23 mouse cellular contexts compared by ENCODE assay signal in the genomic region with DNA sequence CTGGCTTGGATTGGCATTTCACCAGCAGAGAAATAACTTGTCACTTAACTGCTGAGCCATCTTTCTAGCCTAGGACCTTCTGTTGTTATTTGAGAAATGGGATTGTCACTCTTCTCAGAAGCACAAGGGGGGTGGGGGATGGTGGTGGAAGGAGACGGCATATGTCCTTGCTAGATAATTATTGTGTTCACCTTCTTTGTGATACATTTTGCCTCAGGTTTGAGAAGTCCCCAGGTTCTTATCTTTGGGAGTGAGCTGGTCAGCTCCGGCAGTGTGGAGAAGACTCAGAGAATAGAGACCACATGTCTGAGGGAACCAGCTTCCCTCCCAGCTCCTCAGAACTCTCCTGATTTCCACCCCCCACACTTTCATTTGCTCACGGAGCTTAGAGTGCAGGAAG. TPM values are rescaled to one million over a fixed set of nuclear protein-coding genes. Genes with fewer than 3 reads are reported as not detected.
DNase-seq lines count a peak whose midpoint lies in the region; ATAC-seq and TF ChIP-seq lines count a peak whose summit lies in the region.
"Had no signal": no experiment of that assay in that cellular context is flagged by ENCODE, and none has a peak within 500 bp of the region (broad histone marks: within the 10 kb centered on the region; RNA-seq: fewer than 3 reads in every experiment).

No protein-coding gene starts in this region.

- no peak overlapping the region for H3K27ac ChIP-seq in heart, adult 2 months
- H3K27ac ChIP-seq in liver, embryonic 12.5 days, result no peak overlapping the region
- H3K27ac ChIP-seq in lung, postnatal 0 days (ENCODE audit: low read length), result no peak overlapping the region
- H3K27ac ChIP-seq: embryonic facial prominence, embryonic 12.5 days; embryonic facial prominence, embryonic 15.5 days; hindbrain, embryonic 13.5 days had no signal

- H3K36me3 ChIP-seq in heart, adult 2 months (ENCODE audit: control insufficient read depth, insufficient read depth, low read length), result no peaks in the 10 kb centered on the region
- no peaks in the 10 kb centered on the region for H3K36me3 ChIP-seq in liver, embryonic 12.5 days
- H3K36me3 ChIP-seq in lung, postnatal 0 days (ENCODE audit: insufficient read depth, low read length), result no peaks in the 10 kb centered on the region
- H3K36me3 ChIP-seq: embryonic facial prominence, embryonic 12.5 days; embryonic facial prominence, embryonic 15.5 days; hindbrain, embryonic 13.5 days had no signal

- H3K9me3 ChIP-seq in liver, embryonic 12.5 days (replicated peaks), result peaks cover 7% of the 10 kb centered on the region
- no peaks in the 10 kb centered on the region for H3K9me3 ChIP-seq in lung, postnatal 0 days (ENCODE audit: low read length)
- H3K9me3 ChIP-seq: embryonic facial prominence, embryonic 12.5 days; embryonic facial prominence, embryonic 15.5 days had no signal

- peak; percentile 79 for ATAC-seq in liver, embryonic 12.5 days
- peak; percentile 68 for ATAC-seq in megakaryocyte progenitor cell, adult 5-6 weeks (replicated peaks; ENCODE audit: poor library complexity)
- ATAC-seq in lung, postnatal 0 days, result no peak
- ATAC-seq: activated CD4-positive, CD25-positive, alpha-beta regulatory T cell, adult 4 months; forebrain, embryonic 14.5 days; forebrain, postnatal 0 days; hindbrain, embryonic 16.5 days had no signal

- peak overlapping the region; percentile 20; the same call in 1 of the 2 replicates for H3K4me2 ChIP-seq in liver, embryonic 12.5 days
- H3K4me2 ChIP-seq in lung, postnatal 0 days (replicated peaks; ENCODE audit: low read depth, low read length), result no peak overlapping the region
- H3K4me2 ChIP-seq: embryonic facial prominence, embryonic 12.5 days; embryonic facial prominence, embryonic 15.5 days; heart, embryonic 11.5 days; hindbrain, embryonic 13.5 days had no signal

- peak; percentile 33 for DNase-seq in heart, adult 11 months
- no peak for DNase-seq in heart, adult 2 months
- DNase-seq in c-Kit-positive CD71-positive TER-119-negative erythroid progenitor cells, embryonic 14.5 days (ENCODE audit: low read depth), result peak; percentile 31
- DNase-seq in frontal cortex, postnatal 10 days (ENCODE audit: low spot score in 2 of 2), result no peak
- no peak for DNase-seq in lung, postnatal 0 days (ENCODE audit: low spot score)
- DNase-seq in ovary, postnatal 14 days (ENCODE audit: low spot score), result no peak
- DNase-seq: adrenal gland, adult 8-10 months; adrenal gland, postnatal 25 days; cerebellum, adult 11 months; cerebellum, adult 2 months; cerebellum, adult 9-11 months; cerebellum, postnatal 25 days; forebrain, postnatal 0 days; gastrocnemius, postnatal 25 days had no signal

- no peak overlapping the region for H3K9ac ChIP-seq in heart, adult 2 months (ENCODE audit: low read depth, low read length)
- H3K9ac ChIP-seq in liver, embryonic 12.5 days, result no peak overlapping the region
- H3K9ac ChIP-seq in lung, postnatal 0 days (replicated peaks; ENCODE audit: low read depth), result no peak overlapping the region
- H3K9ac ChIP-seq: embryonic facial prominence, embryonic 12.5 days; embryonic facial prominence, embryonic 15.5 days; forebrain, postnatal 0 days; hindbrain, embryonic 13.5 days had no signal

- no peaks in the 10 kb centered on the region for H3K4me1 ChIP-seq in heart, adult 2 months (ENCODE audit: control insufficient read depth, insufficient read depth, low read length)
- peaks cover 12% of the 10 kb centered on the region for H3K4me1 ChIP-seq in liver, embryonic 12.5 days
- H3K4me1 ChIP-seq in lung, postnatal 0 days (ENCODE audit: insufficient read depth, low read depth, low read length), result no peaks in the 10 kb centered on the region
- H3K4me1 ChIP-seq: embryonic facial prominence, embryonic 12.5 days; embryonic facial prominence, embryonic 15.5 days; hindbrain, embryonic 13.5 days had no signal

- intact Hi-C loops in heart, adult 2 months (cut with DNase I), result no loop called here

- 59% methylated on average over 3 of the region's 3 CpGs for WGBS in heart, adult 2 months
- 15% methylated on average over 3 of the region's 3 CpGs for WGBS in liver, embryonic 12.5 days (ENCODE audit: insufficient replicate concordance)
- WGBS in lung, postnatal 0 days, result 64% methylated on average over 3 of the region's 3 CpGs

- TF ChIP-seq CTCF in heart, adult 2 months (IDR thresholded peaks at IDR 0.05), result no peak
- TF ChIP-seq CTCF in lung, postnatal 0 days (IDR thresholded peaks at IDR 0.05), result no peak

- no peaks in the 10 kb centered on the region for H3K79me2 ChIP-seq in heart, adult 2 months (replicated peaks; ENCODE audit: control insufficient read depth, insufficient read depth, low read length)

- TF ChIP-seq EP300 in heart, adult 2 months (IDR thresholded peaks at IDR 0.05; ENCODE audit: insufficient read depth, low read depth, low read length), result no peak
- no peak for TF ChIP-seq EP300 in lung, postnatal 0 days (IDR thresholded peaks at IDR 0.05)

- no peak for TF ChIP-seq POLR2A in heart, adult 2 months (IDR thresholded peaks at IDR 0.05; ENCODE audit: insufficient read depth, low read depth, low read length)

- no peaks in the 10 kb centered on the region for H3K27me3 ChIP-seq in heart, adult 2 months (ENCODE audit: control insufficient read depth, insufficient read depth, low read length)
- no peaks in the 10 kb centered on the region for H3K27me3 ChIP-seq in liver, embryonic 12.5 days (replicated peaks)
- no peaks in the 10 kb centered on the region for H3K27me3 ChIP-seq in lung, postnatal 0 days (replicated peaks; ENCODE audit: insufficient read depth, low read length)
- H3K27me3 ChIP-seq: embryonic facial prominence, embryonic 12.5 days; embryonic facial prominence, embryonic 15.5 days; hindbrain, embryonic 13.5 days had no signal

- H3K4me3 ChIP-seq in heart, adult 2 months, result no peak overlapping the region
- H3K4me3 ChIP-seq in liver, embryonic 12.5 days, result no peak overlapping the region
- no peak overlapping the region for H3K4me3 ChIP-seq in lung, postnatal 0 days (ENCODE audit: low read depth, low read length)
- H3K4me3 ChIP-seq: embryonic facial prominence, embryonic 12.5 days; embryonic facial prominence, embryonic 15.5 days; hindbrain, embryonic 13.5 days had no signal

RNA-seq across cellular contexts. Expression of a gene that starts 57.6 kb away (rescaled TPM):
- total RNA-seq in heart, adult 2 months (2021), result 10 to 100 TPM; 54.9 to 56.5 TPM
- 22.2 and 35.7 TPM in 2 replicates for polyA plus RNA-seq in heart, adult 2 months (2012; rRNA removed)
- polyA plus RNA-seq in liver, embryonic 12.5 days (2016; fragmentation: Nextera tagmentation; extraction: Ambion mirVana), result 102 and 106 TPM in 2 replicates
- 154 and 159 TPM in 2 replicates for total RNA-seq in megakaryocyte progenitor cell, adult 5-6 weeks (2015)
- 111 and 123 TPM in 2 replicates for total RNA-seq in megakaryocyte progenitor cell, adult 5-6 weeks (2017)
- 56.6 and 62.3 TPM in 2 replicates for polyA plus RNA-seq in lung, postnatal 0 days (2015; fragmentation: Nextera tagmentation; extraction: Ambion mirVana)

Comparison
In these comparisons a context has a peak if more than half of its experiments do, and no peak if none do; other contexts are left out.
1. DNase-seq: peak in heart, adult 11 months (single experiment) and c-Kit-positive CD71-positive TER-119-negative erythroid progenitor cells, embryonic 14.5 days (single experiment); none in heart, adult 2 months (0 of 2), frontal cortex, postnatal 10 days (0 of 2), lung, postnatal 0 days (single experiment) and ovary, postnatal 14 days (single experiment).